Mouse (Mus musculus): ENCODE results near the gene Sun2. TPM values are rescaled to one million over a fixed set of nuclear protein-coding genes. Genes with fewer than 3 reads are reported as not detected.
A peak's percentile ranks its signal among the peaks of the same experiment; 100 is the strongest.

Gene Sun2
- total and polyA plus RNA-seq, 3 experiments: 18.6 to 26.5 (median 22.3) TPM

- dilution Hi-C loops (cut with MboI; ENCODE audit: extremely low pct_ligation_motif_present, extremely low pct_unique_long_range_greater_than_20kb, low sequenced_read_pairs): no loop called here
- peak; percentile 45 for DNase-seq (ENCODE audit: extremely low read depth)
- Histone ChIP-seq H3K9me3 (replicated peaks; ENCODE audit: low read length) (no peaks in the 10 kb centered on the region), H3K27ac (ENCODE audit: insufficient read depth, low read depth) (peak overlapping the region; percentile 16; the same call in 1 of the 2 replicates), H3K4me2 (ENCODE audit: insufficient read depth, low read depth, poor library complexity, severe bottlenecking) (peak overlapping the region; percentile 70), H3K9ac (ENCODE audit: insufficient read depth, low read depth) (peak overlapping the region; percentile 93), H3K27me3 (replicated peaks) (peaks cover 15% of the 10 kb centered on the region), H3K4me1 (ENCODE audit: control insufficient read depth in 1 of 2, insufficient read depth in 2 of 2) (peaks cover 10 to 66% of the 10 kb centered on the region in 2 experiments), H3K79me2 (replicated peaks; ENCODE audit: control insufficient read depth, extremely low read depth, insufficient read depth, poor library complexity, severe bottlenecking) (peaks cover 60% of the 10 kb centered on the region), H3K36me3 (replicated peaks in 1 of 2; ENCODE audit: control insufficient read depth in 1 of 2, insufficient read depth in 1 of 2, low read length in 1 of 2) (peaks cover 0 to 17% of the 10 kb centered on the region in 2 experiments), H3K4me3 (replicated peaks in 1 of 3; ENCODE audit: low read depth in 2 of 3, low read length in 2 of 3, poor library complexity in 1 of 3) (peak overlapping the region; percentile 70 to 91 (median 90))
- in situ Hi-C loops (cut with MboI; ENCODE audit: low pct_ligation_motif_present, low pct_unique_long_range_greater_than_20kb, low sequenced_read_pairs): no loop called here
- TF ChIP-seq SIN3A (IDR thresholded peaks at IDR 0.05; ENCODE audit: low read length): peak; percentile 78
- no peak for TF ChIP-seq E2F4 (IDR thresholded peaks at IDR 0.05; ENCODE audit: insufficient replicate concordance, low read depth, low read length)
- no peak for TF ChIP-seq RAD21 (IDR thresholded peaks at IDR 0.05; ENCODE audit: low read depth, low read length)
- no peak for TF ChIP-seq ZC3H11A (IDR thresholded peaks at IDR 0.05; ENCODE audit: low read depth, low read length)
- TF ChIP-seq MXI1 (IDR thresholded peaks at IDR 0.05; ENCODE audit: low read depth, low read length): peak; percentile 92
- peak; percentile 52; the same call in 1 of the 2 replicates for TF ChIP-seq ZMIZ1 (IDR thresholded peaks at IDR 0.05; ENCODE audit: low read depth, low read length)
- peak; percentile 36; the same call in 1 of the 2 replicates for TF ChIP-seq POLR2A (IDR thresholded peaks at IDR 0.05; ENCODE audit: low read depth, low read length)
- peak; percentile 93 for TF ChIP-seq MYC (IDR thresholded peaks at IDR 0.05; ENCODE audit: low read depth, low read length)
- no peak for TF ChIP-seq USF1 (IDR thresholded peaks at IDR 0.05; ENCODE audit: low read depth, low read length)
- no peak; the same call in 1 of the 2 replicates for TF ChIP-seq CHD1 (IDR thresholded peaks at IDR 0.05; ENCODE audit: low read depth, low read length)
- peak; percentile 38; the same call in 1 of the 2 replicates for TF ChIP-seq POLR2AphosphoS2 (IDR thresholded peaks at IDR 0.05; ENCODE audit: low read depth, low read length)
- TF ChIP-seq ZNF384 (IDR thresholded peaks at IDR 0.05; ENCODE audit: low read depth, low read length): no peak
- TF ChIP-seq NELFE (IDR thresholded peaks at IDR 0.05; ENCODE audit: low read depth, low read length): no peak
- no peak for TF ChIP-seq SMC3 (IDR thresholded peaks at IDR 0.05; ENCODE audit: low read depth, low read length)
- peak; percentile 96 for TF ChIP-seq MAX (IDR thresholded peaks at IDR 0.05; ENCODE audit: low read length)
Measured at GRCm38 (mm10) chr15:79686046-79686869, 56.1 kb downstream of the Sun2 start.

GRCm38 (mm10) chr15:79685141-79685641 is 57.1 kb downstream of the Sun2 start:
- peak overlapping the region; percentile 14; the same call in 1 of the 2 replicates for H3K27ac ChIP-seq (ENCODE audit: insufficient read depth, low read depth)
- in situ Hi-C loops (cut with MboI; ENCODE audit: low pct_ligation_motif_present, low pct_unique_long_range_greater_than_20kb, low sequenced_read_pairs) (no loop called here), dilution Hi-C loops (cut with MboI; ENCODE audit: extremely low pct_ligation_motif_present, extremely low pct_unique_long_range_greater_than_20kb, low sequenced_read_pairs) (no loop called here)
- H3K4me1 ChIP-seq (ENCODE audit: control insufficient read depth in 1 of 2, insufficient read depth in 2 of 2): peaks cover 10 to 72% of the 10 kb centered on the region in 2 experiments
- peaks cover 15% of the 10 kb centered on the region for H3K27me3 ChIP-seq (replicated peaks)
- H3K4me2 ChIP-seq (ENCODE audit: insufficient read depth, low read depth, poor library complexity, severe bottlenecking): peak overlapping the region; percentile 70
- H3K79me2 ChIP-seq (replicated peaks; ENCODE audit: control insufficient read depth, extremely low read depth, insufficient read depth, poor library complexity, severe bottlenecking): peaks cover 68% of the 10 kb centered on the region
- TF ChIP-seq USF2 (conservative IDR thresholded peaks at IDR 0.05; ENCODE audit: low read depth, low read length) (peak; percentile 50; the same call in 1 of the 2 replicates), USF1 (IDR thresholded peaks at IDR 0.05; ENCODE audit: low read depth, low read length) (peak; percentile 62), HCFC1 (IDR thresholded peaks at IDR 0.05; ENCODE audit: low read depth, low read length) (no peak), BHLHE40 (IDR thresholded peaks at IDR 0.05; ENCODE audit: low read depth, low read length) (no peak; the same call in 1 of the 2 replicates), E2F4 (IDR thresholded peaks at IDR 0.05; ENCODE audit: insufficient replicate concordance, low read depth, low read length) (no peak), SIN3A (IDR thresholded peaks at IDR 0.05; ENCODE audit: low read length) (peak; percentile 58; the same call in 1 of the 2 replicates)
- H3K9me3 ChIP-seq (replicated peaks; ENCODE audit: low read length): no peaks in the 10 kb centered on the region
- H3K36me3 ChIP-seq (replicated peaks in 1 of 2; ENCODE audit: control insufficient read depth in 1 of 2, insufficient read depth in 1 of 2, low read length in 1 of 2): peaks cover 0 to 26% of the 10 kb centered on the region in 2 experiments
- DNase-seq (ENCODE audit: extremely low read depth): peak; percentile 49
- peak overlapping the region; percentile 93; the same call in 1 of the 2 replicates for H3K9ac ChIP-seq (ENCODE audit: insufficient read depth, low read depth)
- H3K4me3 ChIP-seq (replicated peaks in 1 of 3; ENCODE audit: low read depth in 2 of 3, low read length in 2 of 3, poor library complexity in 1 of 3): peak overlapping the region; percentile 70 to 91 (median 90)

All from CH12.LX (cell line).